Mouse (Mus musculus) heart, adult 2 months (tissue): ENCODE data around the gene Ubxn2a.

Experiments
- CTCF ChIP-seq: fragments of 200-600 bp; IDR thresholded peaks from 2 replicates; pipeline ENCODE4 v1.8.1; 2022; ENCODE audit warnings: antibody characterized with exemption, mild to moderate bottlenecking, moderate library complexity
- EP300 ChIP-seq: fragments of 200-500 bp; IDR thresholded peaks from 2 replicates; pipeline ENCODE4 v1.6.1; 2011; ENCODE audit warnings: low read depth, low read length, control low read depth; ENCODE audit not compliant: insufficient read depth
- POLR2A ChIP-seq: fragments of 200-500 bp; IDR thresholded peaks from 2 replicates; pipeline ENCODE4 v1.6.1; 2011; ENCODE audit warnings: mild to moderate bottlenecking, low read depth, low read length, control low read depth; ENCODE audit not compliant: insufficient read depth

GRCm38 (mm10) chr12:4859241-4859914 is 48.1 kb downstream of the Ubxn2a start:
- no peak for TF ChIP-seq CTCF
- TF ChIP-seq EP300: no peak
- TF ChIP-seq POLR2A: no peak
